Mouse (Mus musculus) kidney, postnatal 10 days (tissue): ENCODE results near the gene Hoxb4.

ENCODE experiments used
- DNase-seq: peaks from one replicate; pipeline ENCODE4 v3.0.0; 2021; ENCODE audit warnings: mixed read lengths

The Hoxb4 gene

DNA sequence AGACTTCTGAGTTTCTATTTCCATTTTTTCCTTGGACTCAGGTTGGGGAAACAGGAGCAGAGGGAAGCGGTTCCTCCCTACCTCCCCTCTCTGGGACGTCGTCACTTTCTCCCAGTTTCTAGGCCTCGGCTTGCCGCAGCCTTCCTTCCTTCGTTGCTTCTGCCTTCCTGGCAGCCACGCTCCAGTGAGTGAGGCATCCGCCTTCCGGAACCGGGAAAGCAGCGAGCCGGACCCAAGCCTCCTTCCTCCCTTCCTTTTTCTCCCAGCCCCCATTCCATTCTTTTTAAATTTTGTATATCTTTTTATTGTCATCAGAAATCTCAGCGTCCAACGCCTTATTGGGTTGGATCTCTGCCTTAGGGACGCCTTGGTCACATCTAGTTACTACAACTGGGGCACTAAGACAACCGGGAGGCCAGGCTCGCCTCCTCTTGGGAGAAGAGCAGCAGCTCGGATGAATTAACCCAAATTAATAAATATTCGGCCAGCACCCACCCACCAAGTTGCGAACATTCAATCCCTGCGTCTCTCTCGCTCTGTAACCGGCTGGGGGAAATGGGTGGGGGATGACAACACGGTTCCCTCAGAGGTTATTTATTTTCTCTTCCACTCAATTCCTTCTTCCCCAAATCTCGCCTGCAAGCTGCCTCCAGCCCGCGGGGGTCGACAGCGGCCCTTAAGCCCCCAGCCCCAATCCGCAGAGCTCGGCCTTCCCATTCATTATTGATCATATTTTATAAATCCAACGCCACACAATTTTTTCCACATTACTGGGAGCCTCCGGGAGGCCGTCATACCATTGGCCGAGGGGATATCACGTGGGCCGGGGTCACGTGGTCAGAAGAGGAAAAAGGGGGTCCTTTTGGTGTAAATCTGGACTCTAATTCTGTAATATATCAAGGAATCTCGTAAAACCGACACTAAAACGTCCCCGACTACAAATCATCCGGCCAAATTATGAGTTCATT lies 32.0 kb upstream of the Hoxb4 start, which contains the start of gene Hoxb7:
Hoxb7 (plus strand) TSS at position 853 of the 968 bp plus-strand sequence.
- peak; percentile 94 for DNase-seq

DNA sequence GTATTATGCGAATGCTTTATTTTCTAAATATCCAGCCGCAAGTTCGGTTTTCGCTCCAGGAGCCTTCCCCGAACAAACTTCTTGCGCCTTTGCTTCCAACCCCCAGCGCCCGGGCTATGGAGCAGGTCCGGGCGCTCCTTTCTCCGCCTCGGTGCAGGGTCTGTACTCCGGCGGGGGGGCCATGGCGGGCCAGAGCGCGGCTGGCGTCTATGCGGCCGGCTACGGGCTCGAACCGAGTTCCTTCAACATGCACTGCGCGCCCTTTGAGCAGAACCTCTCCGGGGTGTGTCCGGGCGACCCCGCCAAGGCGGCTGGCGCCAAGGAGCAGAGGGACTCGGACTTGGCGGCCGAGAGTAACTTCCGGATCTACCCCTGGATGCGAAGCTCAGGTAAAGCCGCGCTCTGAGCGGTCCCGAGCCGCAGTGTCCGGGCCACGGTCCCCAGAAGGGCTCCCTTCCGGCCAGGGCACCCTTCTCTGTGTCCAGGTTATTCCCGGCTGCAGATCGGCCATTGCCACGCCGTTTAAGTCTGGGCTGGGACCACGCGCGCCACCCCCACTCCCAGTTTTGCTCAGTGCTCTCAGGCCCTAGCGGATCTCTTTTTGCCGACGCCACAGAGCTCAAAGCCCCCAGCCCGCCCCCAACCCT lies 31.2 kb upstream of the Hoxb4 start:
- DNase-seq = peak; percentile 80

DNA sequence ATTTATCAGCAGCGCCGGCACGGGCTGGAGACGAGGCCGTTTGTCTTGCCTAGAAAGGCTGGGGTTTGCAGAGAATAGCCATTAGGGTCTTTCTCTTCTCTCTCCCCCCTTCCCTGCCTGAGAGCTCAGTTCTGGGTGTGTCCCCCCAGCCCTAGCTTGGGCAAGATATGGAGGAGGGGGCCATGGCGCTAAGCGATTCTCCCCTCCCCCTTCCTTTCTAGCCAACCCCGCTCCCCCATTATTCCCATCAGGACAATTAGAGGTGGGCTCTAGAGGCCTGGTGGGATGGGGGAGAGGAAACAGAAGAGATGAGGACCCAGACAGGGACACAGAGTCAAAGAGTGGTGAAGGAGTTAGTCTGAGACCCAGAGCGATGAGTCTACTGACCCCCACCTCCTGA lies 30.7 kb upstream of the Hoxb4 start:
- no peak for DNase-seq

DNA sequence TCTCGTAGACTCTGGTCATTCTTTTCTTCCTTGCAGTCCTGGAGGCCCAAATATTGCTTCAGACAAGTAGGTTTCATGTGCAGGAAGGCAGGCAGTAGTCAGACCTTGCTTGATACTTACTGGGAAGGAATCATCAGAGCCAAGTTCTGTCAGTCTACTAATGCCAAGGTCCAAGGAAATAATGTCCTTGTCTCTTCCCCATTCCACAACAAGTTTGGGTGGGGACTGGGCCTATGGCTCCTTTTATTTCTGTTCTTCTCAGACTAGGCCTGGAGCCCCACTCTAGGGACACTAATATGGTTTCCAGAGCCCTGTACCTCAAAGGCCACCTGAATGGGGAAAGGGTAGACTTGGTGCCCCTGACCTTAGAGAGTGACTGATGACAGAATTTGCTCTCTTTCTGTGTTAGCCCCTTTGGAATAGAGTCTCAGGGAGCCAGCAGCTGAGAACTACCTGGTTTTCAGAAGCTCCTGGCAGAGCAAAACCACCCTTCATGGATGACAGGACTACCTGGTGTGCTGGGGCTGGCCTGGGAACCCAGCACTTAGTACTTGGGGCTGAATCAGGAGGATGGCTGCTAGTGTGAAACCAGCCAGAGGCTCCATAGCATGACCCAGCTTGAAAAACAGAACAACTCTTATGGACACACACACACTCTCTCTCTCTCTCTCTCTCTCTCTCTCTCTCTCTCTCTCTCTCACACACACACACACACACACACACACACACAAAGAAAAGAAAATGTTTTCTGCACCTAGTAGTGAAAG lies 29.4 kb upstream of the Hoxb4 start:
- DNase-seq = no peak

DNA sequence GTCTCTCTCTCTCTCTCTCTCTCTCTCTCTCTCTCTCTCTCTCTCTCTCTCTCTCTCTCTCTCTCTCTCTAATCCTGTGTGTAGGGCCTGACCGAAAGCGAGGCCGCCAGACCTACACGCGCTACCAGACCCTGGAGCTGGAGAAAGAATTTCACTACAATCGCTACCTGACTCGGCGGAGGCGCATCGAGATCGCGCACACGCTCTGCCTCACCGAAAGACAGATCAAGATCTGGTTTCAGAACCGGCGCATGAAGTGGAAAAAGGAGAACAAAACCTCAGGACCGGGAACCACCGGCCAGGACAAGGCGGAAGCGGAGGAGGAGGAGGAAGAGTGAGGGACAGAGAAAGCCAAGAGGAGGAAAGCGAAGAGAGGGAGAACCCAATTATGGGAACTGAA lies 28.8 kb upstream of the Hoxb4 start:
- no peak for DNase-seq

DNA sequence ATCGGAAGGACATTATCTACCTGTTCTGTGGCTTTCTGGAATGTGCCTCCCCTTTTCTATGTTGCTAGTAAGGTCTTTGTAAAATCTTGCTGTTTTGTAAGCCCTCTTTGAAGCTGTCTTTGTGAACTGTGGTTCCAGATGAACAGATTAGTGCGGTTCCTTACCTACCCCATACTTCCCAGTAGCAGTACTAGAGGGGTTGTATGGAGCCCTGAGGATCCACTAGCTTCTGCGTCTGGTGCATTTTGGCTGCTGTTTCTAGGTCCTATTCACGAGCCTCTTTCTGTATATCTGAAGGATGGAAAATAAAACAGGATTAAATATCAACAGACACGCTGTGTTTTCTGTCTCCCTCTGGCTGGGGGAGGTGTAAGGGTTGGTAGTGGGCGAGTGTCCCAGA lies 28.2 kb upstream of the Hoxb4 start:
- no peak for DNase-seq

DNA sequence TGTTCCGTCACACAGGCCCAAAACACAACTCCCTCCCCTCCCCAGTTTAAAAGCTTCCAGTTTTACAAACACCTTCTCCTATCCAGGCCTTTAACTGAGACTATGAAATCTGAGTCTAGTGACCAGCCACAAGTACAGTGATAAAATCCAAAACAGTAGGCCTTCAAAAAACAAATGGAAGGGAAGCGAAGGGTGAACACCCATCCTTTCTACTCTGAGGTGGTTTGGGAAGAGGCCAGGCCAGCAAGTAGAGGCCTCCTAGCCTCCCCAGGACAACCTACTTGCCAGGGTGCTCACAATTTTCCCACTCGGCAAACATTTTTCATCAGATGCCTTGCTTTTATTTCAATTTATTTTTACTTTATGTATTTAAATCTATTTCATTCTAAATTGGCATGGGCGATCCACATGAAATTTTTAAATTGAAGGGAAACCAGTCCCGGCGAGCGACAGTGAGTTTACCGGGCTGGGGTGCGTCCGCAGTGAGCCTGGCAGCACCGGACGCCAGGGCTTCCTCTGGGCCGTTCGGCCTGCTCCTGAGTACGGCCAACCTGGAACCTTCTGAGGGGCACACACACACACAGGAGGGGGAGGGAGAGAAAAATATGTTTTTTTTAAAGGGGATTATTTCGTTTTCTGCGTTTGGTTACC lies 27.2 kb upstream of the Hoxb4 start:
- no peak for DNase-seq

DNA sequence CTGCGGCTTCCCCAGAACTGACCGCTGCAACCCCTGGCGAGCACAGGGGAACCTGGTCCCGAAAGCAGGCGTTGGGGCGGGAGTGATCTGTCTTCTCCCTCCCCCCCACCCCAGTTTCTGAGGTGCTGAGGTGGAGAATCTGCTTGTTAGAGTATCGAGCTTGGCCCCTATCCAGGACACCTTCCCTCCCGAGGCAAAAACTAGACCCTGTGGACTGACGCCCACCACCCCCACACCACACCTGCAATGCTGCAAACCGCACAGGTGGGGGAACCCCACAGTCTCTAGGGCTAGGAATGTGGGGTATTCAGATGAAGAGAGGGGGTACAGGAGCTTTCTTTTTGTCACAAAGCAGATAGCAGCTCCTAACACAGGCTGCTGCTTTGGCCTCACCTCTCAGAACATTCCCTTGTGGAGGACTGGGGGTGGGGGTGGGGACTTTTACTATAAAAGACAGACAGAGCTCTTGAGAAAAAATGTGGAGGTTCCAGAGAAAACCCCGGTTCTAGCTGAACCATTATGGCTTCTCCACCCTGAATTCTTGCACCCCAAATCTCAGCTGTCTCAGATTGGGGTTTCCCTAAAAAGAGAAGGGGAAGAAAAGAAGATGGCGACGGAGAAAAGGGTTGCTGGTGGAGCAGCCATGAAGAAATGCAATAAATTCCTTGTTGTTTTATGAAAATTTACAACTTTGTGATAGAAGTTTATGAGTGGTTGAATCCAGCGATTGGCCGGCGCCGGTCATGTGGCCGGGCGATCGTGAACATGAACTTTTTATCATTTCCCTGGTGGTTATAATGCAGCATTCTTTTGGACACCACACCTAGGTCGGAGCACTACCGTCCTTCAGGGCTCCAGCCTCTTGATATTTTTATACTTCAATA lies 26.1 kb upstream of the Hoxb4 start, which contains the start of gene Hoxb6:
Hoxb6 (plus strand) TSS at position 796 of the 884 bp plus-strand sequence.
- DNase-seq = peak; percentile 90

DNA sequence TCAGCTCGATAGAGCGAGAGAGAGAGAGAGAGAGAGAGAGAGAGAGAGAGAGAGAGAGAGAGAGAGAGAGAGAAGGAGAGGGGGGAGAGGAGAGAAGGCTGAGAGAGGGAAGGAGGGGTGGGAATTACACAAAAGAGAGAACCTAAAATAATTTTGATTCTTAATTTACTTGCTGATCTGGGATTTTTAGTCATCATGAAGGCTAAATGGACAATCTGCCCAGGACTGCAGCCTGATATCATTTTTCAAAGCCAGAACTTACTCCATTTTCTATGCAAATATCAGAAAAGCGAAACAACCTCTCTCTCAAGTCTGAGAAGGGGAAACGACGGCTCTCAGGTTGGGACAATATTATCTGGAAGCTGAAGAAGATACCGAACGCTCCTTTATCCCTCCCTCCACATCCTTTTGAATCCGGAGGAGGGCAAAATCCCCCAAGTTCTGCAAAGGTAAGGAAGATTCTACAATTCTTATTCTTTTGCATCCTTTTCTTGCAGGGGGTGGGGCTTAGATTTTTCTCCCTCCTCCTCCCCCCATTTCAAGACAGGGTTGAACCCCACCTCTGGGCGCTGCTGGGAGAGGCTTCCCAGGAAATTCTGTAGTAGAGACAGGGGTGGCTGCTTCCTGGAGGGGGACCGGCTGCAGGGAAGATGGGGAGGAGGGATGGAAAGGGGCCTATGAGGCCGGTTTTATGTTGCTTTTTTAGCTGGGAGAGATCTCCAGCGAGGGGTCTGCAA lies 25.3 kb upstream of the Hoxb4 start:
- DNase-seq = peak; percentile 68

DNA sequence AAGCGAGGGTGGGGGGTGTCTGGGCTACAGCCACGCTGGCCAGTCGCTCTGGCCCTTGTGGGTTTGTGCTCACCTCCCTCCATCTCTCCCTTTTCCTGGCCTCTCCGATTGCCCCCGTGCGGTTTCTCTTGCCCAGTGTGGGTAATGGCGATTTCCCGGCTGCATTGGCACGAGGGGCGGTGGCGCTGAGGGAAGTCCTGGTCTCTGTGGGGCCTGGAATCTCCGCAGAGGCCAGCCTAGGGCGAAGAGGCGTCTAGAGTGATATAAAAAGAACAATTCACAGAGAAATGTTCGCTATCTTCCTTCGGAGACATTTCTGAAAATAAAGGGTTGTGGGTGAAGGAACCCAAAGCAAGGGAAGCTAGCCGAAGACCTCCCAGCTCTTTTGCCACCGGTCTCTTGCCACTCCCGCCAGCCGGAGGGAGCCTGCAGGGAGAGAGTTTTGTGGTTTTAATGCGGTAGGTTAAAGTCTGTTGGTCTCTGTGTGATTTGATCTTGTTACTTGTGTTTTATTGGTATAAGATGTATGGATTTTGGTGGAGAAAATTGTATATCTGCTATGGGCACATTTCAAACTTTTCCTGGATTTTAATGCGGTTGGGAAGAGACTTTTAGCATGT lies 24.7 kb upstream of the Hoxb4 start:
- DNase-seq = peak; percentile 69

DNA sequence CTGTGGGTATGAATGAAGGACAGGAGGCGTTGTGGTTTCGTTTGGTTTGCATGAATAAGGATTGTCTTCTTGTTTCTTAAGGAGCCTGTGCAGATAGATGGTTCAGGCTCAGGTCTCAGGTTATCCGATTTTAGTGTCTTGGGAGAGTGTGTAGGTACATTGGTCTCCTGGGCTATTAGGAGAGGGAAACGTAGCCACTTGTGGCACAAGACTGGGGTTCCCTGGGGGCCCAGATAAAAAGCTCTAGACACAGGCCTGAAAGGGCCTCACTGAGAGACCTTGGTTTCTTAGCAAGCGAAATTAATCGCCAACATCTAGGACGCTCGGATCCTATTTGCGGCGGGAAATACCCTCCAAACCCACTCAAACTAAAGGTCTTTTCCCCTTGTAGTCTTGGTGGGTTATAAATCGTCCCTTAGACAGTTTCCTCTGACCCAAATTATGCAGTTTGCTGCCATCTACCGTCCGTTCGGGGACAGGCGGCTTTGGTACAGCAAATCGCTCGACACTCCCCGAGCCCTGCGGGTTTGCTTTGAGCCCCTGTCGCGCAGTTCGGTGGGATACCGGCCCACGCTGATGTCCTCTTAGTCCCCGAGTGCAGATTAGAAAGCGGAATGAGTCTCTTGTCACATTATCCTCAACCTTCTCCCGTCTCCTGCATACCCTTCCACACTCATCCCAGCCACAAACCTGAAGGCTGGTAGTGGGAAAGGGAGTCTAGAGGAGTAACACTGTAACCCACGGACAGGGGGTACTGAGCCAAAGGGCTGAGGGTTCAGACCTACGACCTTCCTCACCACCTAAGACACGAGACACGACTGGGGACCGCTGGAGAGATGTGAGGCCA lies 23.6 kb upstream of the Hoxb4 start:
- peak; percentile 96 for DNase-seq

DNA sequence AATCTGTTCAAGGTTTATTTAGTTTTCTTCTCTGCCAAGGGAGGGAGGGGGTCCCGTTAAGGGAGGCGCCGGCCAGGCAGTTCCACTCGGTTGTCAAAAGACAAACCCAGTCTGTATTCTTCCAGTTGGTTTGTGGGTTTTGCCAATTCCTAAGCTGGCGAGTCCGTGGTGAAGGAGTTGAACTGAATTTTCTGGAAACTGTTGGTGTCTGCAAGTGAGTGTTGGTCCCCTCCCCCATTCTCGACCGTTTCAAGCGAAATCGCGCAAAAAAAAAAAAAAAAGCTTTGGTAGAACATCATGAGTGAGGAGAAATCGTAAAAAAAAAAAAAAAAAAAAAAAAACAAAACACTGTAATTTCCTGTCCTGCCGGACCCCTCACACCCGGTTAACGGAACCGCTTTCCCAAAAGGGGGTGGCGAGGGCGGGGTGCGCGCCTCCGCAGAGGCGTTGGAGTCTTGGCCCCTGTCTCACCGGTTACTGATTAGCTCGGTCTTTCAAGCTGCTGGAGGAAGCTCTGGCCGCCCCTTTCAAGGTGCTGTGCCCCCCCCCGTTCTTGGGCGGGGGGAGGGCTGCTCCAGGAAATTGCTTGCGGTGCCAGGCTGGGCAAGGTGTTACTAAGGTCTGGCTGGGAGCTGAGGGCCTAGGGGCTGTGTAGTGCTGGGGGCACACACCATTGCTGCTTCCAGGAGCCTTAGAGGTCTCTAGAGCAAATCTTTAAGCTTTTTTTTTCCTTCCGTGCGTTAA lies 22.8 kb upstream of the Hoxb4 start:
- peak; percentile 86 for DNase-seq

DNA sequence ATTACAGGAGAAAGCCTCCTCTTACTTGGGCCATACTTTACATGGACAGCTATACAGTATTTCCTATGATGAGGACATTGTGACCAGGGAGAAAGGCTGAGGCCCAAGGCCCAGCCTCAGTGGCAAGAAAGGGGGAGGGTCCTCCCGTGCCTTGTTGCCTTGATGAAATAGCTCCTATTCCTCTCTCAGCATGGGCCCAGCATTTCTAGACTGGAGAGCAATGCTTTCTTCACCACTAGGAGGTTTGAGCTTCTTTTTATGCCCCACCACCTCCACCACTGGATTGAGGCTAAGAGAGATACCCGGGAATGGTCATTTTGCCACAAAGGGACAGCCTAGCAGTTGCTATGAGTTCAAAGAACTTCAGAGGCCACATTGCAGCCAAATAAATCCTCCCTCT lies 21.1 kb upstream of the Hoxb4 start:
- no peak for DNase-seq

DNA sequence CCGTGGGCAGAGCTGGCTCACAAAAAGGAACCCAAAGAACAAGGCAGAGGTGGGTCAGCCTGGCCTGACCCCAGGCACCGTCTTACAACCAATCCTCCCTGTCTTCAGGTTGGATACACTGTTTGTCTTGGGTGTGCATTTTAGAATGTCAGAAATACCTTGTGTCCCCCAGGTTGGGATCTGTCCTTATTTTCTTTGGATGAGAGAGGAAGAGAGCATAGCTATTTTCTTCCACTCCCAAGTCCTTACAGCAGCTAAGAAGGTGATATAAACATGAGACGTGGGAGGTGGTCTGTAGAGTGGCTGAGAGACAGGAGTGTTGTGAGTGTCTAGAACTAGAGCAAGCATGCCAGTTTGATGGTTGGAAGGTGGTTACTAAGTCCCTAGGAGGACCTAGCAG lies 20.6 kb upstream of the Hoxb4 start:
- no peak for DNase-seq

DNA sequence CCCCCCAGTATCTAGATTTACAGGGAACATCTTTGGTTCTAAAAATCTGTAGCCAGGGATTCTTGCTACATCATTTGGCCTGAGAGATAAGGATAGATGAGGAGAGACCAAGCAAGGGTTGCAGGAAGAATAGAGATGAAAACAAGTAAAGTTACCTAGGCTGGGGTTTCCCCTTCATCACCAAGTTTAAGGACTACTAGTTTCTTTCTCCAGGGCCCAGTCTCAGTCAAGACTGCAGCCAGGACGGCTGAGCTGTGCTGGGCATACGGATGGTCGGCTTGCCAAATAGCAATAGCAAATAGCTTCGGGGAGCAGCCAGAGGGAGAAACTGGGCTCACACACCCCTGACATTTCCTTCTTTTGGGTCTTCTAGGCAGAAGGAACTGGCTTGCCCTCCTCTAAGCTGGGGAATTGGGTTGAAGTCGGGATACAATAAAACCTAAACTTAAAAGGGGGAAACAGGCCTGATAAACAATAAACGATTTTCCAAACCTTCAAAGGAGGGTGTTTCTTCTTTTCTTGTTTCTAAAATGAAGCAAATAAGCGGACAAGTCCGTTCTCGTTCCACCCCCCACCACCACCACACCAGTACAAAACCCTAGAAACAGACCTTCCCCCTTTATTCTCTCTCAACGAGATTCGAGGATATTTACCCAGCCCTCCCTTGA lies 20.0 kb upstream of the Hoxb4 start:
- DNase-seq = no peak

DNA sequence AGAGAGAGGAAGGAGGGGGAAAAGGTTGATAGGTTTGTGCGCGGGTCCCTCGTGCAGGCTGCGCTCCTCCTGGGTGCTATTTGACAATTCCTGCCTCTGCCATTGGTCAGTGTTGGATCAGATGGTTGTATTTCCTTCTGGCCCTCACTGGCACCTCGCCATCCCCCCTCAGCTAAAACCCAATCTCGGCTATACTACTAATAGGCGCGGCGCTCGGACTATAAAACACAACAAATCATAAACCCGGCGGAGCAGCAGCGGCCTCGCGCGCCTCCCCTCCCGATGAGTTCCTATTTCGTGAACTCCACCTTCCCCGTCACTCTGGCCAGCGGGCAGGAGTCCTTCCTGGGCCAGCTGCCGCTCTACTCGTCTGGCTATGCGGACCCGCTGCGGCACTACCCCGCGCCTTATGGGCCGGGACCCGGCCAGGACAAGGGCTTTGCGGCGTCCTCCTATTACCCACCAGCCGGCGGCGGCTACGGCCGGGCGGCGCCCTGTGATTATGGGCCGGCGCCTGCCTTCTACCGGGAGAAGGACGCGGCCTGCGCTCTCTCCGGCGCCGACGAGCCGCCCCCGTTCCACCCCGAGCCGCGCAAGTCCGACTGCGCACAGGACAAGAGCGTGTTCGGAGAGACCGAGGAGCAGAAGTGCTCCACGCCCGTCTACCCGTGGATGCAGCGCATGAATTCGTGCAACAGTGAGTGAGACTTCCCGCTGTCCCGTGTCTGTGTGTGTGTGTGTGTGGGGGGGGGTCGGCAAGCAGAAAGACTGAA lies 19.0 kb upstream of the Hoxb4 start:
- DNase-seq = peak; percentile 93

DNA sequence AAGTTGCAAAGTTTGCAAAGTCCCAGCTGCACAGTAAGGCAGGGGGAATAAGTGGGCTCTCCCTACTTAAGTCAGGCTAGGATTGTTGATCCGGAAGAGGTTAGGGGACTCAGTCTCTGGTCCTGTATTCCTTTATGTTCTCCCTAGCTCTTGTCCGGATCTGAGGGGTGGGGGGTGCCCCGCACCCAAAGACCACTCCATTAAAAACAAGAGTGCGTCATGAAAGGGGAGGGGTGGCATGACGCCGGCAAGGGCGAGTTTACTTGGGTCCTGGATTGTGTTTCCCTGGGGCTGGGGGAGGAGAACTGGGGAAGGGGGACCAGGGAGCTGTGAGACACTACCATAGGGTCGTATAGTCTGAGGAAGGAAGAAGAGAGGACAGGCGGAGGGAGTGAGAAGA lies 18.3 kb upstream of the Hoxb4 start:
- no peak for DNase-seq
